Mouse (Mus musculus) brain, embryonic 14.5 days (tissue): ENCODE results near the gene Rgl1.

ENCODE experiments used
- CTCF ChIP-seq: fragments of 200-500 bp; IDR thresholded peaks from 2 replicates; pipeline ENCODE4 v1.5.1; 2012; ENCODE audit warnings: inconsistent platforms, mild to moderate bottlenecking, moderate library complexity, borderline replicate concordance; ENCODE audit not compliant: insufficient read depth, insufficient read length; ENCODE audit errors: extremely low read depth
- POLR2A ChIP-seq: fragments of 200-500 bp; IDR thresholded peaks from 2 replicates; pipeline ENCODE4 v1.6.1; 2012; ENCODE audit warnings: mild to moderate bottlenecking, inconsistent platforms, borderline replicate concordance; ENCODE audit not compliant: poor library complexity, insufficient read depth, insufficient read length, severe bottlenecking; ENCODE audit errors: extremely low read depth

GRCm38 (mm10) chr1:152784620-152785019 is 18.5 kb upstream of the Rgl1 start:
- TF ChIP-seq POLR2A: no peak
- TF ChIP-seq CTCF: no peak
